Mouse (Mus musculus) stomach, adult 2 months (tissue): ENCODE data around the gene Espnl. TPM values are rescaled to one million over a fixed set of nuclear protein-coding genes. Genes with fewer than 3 reads are reported as not detected.

Source experiments
- polyA plus RNA-seq: library from polyadenylated mRNA; depleted of rRNA; stranded (reverse); fragments of >200 nt; gene quantifications from 2 replicates; pipeline ENCODE4 v1.2.3, GENCODE M21; 2012; rRNA removed

Gene Espnl
- polyA plus RNA-seq = 0.02 and 0.05 TPM in 2 replicates

GRCm38 (mm10) chr1:91321760-91322438 is at the start of gene Espnl:
Gene Espnl (plus strand): TSS chr1:91322075.

GRCm38 (mm10) chr1:91297799-91298744 is 23.8 kb upstream of the Espnl start, which contains the start of gene Scly:
Gene Scly (plus strand): TSS chr1:91298338.

GRCm38 (mm10) chr1:91350841-91351240 is 29.0 kb downstream of the Espnl start, which contains the start of gene Klhl30:
Gene Klhl30 (plus strand): TSS chr1:91351016.

GRCm38 (mm10) chr1:91366215-91367108 is 44.6 kb downstream of the Espnl start, which contains the start of gene Erfe:
Gene Erfe (plus strand): TSS chr1:91366430.

Other genes starting within 250 kb of the Espnl start
- not detected in 2 replicates for gene Rbm44, start 177.0 kb upstream of the Espnl start, polyA plus RNA-seq
- gene Ramp1, start 142.3 kb upstream of the Espnl start, polyA plus RNA-seq = 10.3 and 11.8 TPM in 2 replicates
- 5.4 and 6.3 TPM in 2 replicates for gene Ube2f, start 71.8 kb upstream of the Espnl start, polyA plus RNA-seq
- 8.8 and 9.4 TPM in 2 replicates for gene Scly, start 23.7 kb upstream of the Espnl start, polyA plus RNA-seq
- gene Klhl30, start 28.9 kb downstream of the Espnl start, polyA plus RNA-seq = 2.6 and 3.4 TPM in 2 replicates
- gene Erfe, start 44.4 kb downstream of the Espnl start, polyA plus RNA-seq = 1.5 and 2.5 TPM in 2 replicates
- gene Ilkap, start 76.7 kb downstream of the Espnl start, polyA plus RNA-seq = 21.6 and 31.5 TPM in 2 replicates
- 28.5 and 43.1 TPM in 2 replicates for gene Hes6, start 92.0 kb downstream of the Espnl start, polyA plus RNA-seq
- gene Per2, start 137.2 kb downstream of the Espnl start, polyA plus RNA-seq = 2.0 and 2.4 TPM in 2 replicates
- 1.8 and 1.9 TPM in 2 replicates for gene Traf3ip1, start 172.6 kb downstream of the Espnl start, polyA plus RNA-seq
- 1.2 and 1.6 TPM in 2 replicates for gene Asb1, start 218.5 kb downstream of the Espnl start, polyA plus RNA-seq